Mouse (Mus musculus): ENCODE measurements around the gene Alpk3. TPM values are rescaled to one million over a fixed set of nuclear protein-coding genes. Genes with fewer than 3 reads are reported as not detected.
"Not testable (repeated sequence)": the region's sequence is repeated elsewhere in the genome, so short reads cannot be mapped to it uniquely, and the experiment has no call there.

The Alpk3 gene
- polyA plus RNA-seq, 1 experiment from 2014 or later: 18.2 TPM

DNA sequence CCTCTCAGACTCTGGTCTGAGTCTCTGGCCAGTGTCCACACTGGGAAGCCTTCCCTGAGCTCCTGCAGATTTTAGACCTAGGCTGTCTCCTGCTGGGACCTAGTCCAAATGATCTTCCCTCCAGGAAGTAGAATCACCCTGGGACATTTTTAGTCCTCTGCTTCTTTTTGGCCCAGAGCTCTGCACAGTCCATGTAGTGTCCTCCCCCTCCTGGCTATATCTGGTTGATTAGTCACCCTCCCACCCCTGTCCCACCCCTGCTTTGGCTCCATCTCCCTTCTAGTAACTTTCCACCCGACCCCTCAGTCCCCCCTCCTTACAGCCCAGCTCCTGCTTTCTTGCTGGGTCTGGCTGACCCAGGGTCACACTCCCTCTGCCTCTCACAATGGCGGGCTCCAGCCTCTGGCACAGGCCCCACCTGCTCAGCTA is 75.5 kb downstream of the Alpk3 start:
- peaks cover 50% of the 10 kb centered on the region for H3K4me1 ChIP-seq (replicated peaks)
- peak; percentile 77 for ATAC-seq (replicated peaks; ENCODE audit: insufficient number of reproducible peaks, insufficient read depth, low FRiP score, low read depth)

GRCm38 (mm10) chr7:81133416-81133815 is 76.0 kb downstream of the Alpk3 start:
- Histone ChIP-seq H3K9ac (no peak overlapping the region), H3K4me3 (no peak overlapping the region), H3K4me2 (no peak overlapping the region), H3K27ac (peak overlapping the region; percentile 76), H3K4me1 (replicated peaks) (peaks cover 50% of the 10 kb centered on the region), H3K27me3 (no peaks in the 10 kb centered on the region), H3K36me3 (no peaks in the 10 kb centered on the region), H3K9me3 (replicated peaks) (no peaks in the 10 kb centered on the region)
- ATAC-seq (replicated peaks; ENCODE audit: insufficient number of reproducible peaks, insufficient read depth, low FRiP score, low read depth): peak; percentile 0; the same call in 1 of the 2 replicates
- 77% methylated on average over 6 of the region's 6 CpGs for WGBS

More for the DNA sequence above, 75.5 kb downstream of the Alpk3 start:
- H3K27me3 ChIP-seq: no peaks in the 10 kb centered on the region
- no peak overlapping the region for H3K4me2 ChIP-seq
- no peaks in the 10 kb centered on the region for H3K36me3 ChIP-seq
- H3K9ac ChIP-seq: no peak overlapping the region
- 23% methylated on average over 2 of the region's 2 CpGs for WGBS
- no peaks in the 10 kb centered on the region for H3K9me3 ChIP-seq (replicated peaks)
- H3K4me3 ChIP-seq: no peak overlapping the region
- H3K27ac ChIP-seq: peak overlapping the region; percentile 76

DNA sequence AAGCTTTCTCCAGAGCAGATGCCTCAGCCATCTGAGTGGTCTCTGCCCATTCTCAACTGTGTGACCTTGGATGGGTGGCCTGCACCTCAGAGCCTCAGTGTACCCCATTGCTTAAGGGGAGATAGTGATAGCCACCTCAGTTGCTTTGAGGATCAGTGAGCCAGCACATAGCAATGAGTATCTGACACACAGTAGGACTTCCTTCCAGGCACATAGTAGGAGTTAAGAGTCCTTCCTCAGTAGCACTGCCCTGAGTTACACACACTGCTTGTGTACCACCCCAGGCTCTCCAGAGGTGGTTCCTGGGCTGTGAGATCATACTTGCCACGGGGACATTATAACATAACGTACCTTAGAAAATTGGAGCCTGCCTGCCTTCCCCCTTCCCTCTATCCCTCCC is 76.5 kb downstream of the Alpk3 start:
- no peak for ATAC-seq (replicated peaks; ENCODE audit: insufficient number of reproducible peaks, insufficient read depth, low FRiP score, low read depth)
- H3K27me3 ChIP-seq: no peaks in the 10 kb centered on the region
- no peaks in the 10 kb centered on the region for H3K36me3 ChIP-seq
- H3K4me2 ChIP-seq: peak overlapping the region; percentile 55
- peak overlapping the region; percentile 76 for H3K27ac ChIP-seq
- H3K9me3 ChIP-seq (replicated peaks): no peaks in the 10 kb centered on the region
- no peak overlapping the region for H3K9ac ChIP-seq
- H3K4me1 ChIP-seq (replicated peaks): peaks cover 50% of the 10 kb centered on the region
- 74% methylated on average over 2 of the region's 2 CpGs for WGBS
- H3K4me3 ChIP-seq: no peak overlapping the region

- Histone ChIP-seq H3K27me3 (no peaks in the 10 kb centered on the region), H3K9ac (peak overlapping the region; percentile 20), H3K36me3 (no peaks in the 10 kb centered on the region), H3K9me3 (replicated peaks) (no peaks in the 10 kb centered on the region), H3K27ac (peak overlapping the region; percentile 76), H3K4me2 (peak overlapping the region; percentile 55), H3K4me1 (replicated peaks) (peaks cover 46% of the 10 kb centered on the region), H3K4me3 (peak overlapping the region; percentile 26)
- peak; percentile 72 for ATAC-seq (replicated peaks; ENCODE audit: insufficient number of reproducible peaks, insufficient read depth, low FRiP score, low read depth)
- 7% methylated on average over 9 of the region's 9 CpGs for WGBS
Measured at GRCm38 (mm10) chr7:81134614-81135067, 77.2 kb downstream of the Alpk3 start.

GRCm38 (mm10) chr7:81137292-81137691 is 79.9 kb downstream of the Alpk3 start:
- no peak overlapping the region for H3K27ac ChIP-seq
- no peak for ATAC-seq (replicated peaks; ENCODE audit: insufficient number of reproducible peaks, insufficient read depth, low FRiP score, low read depth)

GRCm38 (mm10) chr7:81139100-81139499 is 81.7 kb downstream of the Alpk3 start:
- no peak overlapping the region for H3K4me3 ChIP-seq
- no peaks in the 10 kb centered on the region for H3K9me3 ChIP-seq (replicated peaks)
- WGBS: 48% methylated on average over 7 of the region's 7 CpGs
- H3K27me3 ChIP-seq: no peaks in the 10 kb centered on the region
- H3K27ac ChIP-seq: peak overlapping the region; percentile 65
- no peak; the same call in 1 of the 2 replicates for ATAC-seq (replicated peaks; ENCODE audit: insufficient number of reproducible peaks, insufficient read depth, low FRiP score, low read depth)
- peaks cover 17% of the 10 kb centered on the region for H3K4me1 ChIP-seq (replicated peaks)
- no peak overlapping the region for H3K9ac ChIP-seq
- no peaks in the 10 kb centered on the region for H3K36me3 ChIP-seq
- H3K4me2 ChIP-seq: no peak overlapping the region

More at GRCm38 (mm10) chr7:81137292-81137691, 79.9 kb downstream of the Alpk3 start:
- no peak overlapping the region for H3K4me2 ChIP-seq
- H3K9ac ChIP-seq: no peak overlapping the region
- peaks cover 35% of the 10 kb centered on the region for H3K4me1 ChIP-seq (replicated peaks)
- no peaks in the 10 kb centered on the region for H3K36me3 ChIP-seq
- no peak overlapping the region for H3K4me3 ChIP-seq
- 80% methylated on average over 5 of the region's 5 CpGs for whole genome bisulfite sequencing
- no peaks in the 10 kb centered on the region for H3K9me3 ChIP-seq (replicated peaks)
- no peaks in the 10 kb centered on the region for H3K27me3 ChIP-seq

DNA sequence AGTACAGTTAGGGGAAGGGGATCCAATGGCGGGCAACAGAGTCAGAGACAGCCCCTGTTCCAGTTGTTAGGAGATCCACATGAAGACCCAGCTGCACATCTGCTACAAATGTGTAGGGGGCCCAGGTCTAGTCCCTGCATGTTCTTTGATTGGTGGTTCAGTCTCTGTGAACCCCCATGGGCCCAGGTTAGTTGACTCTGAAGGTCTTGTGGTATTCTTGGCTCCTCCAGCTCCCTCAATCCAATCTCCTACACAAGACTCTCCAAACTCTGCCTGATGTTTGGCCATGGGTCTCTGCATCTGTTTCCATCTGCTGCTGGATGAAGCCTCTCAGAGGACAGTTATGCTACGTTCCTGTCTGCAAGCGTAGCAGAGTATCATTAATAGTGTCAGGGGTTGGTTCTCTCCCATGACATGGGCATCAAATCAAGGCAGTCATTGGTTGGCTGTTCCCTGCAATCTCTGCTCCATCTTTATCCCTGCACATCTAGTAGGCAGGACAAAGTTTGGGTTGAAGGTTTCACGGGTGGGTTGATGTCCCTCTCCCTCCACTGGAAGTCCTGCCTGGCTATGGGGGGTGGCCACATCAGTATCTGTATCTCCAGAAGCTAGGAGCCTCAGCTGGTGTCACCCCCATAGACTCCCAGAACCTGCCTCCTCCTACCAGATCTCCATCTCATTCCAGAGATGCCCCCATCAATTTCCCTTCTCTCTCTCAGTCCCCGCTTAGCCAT is 82.4 kb downstream of the Alpk3 start:
- no peaks in the 10 kb centered on the region for H3K9me3 ChIP-seq (replicated peaks)
- WGBS: 81% methylated on average over 5 of the region's 5 CpGs

DNA sequence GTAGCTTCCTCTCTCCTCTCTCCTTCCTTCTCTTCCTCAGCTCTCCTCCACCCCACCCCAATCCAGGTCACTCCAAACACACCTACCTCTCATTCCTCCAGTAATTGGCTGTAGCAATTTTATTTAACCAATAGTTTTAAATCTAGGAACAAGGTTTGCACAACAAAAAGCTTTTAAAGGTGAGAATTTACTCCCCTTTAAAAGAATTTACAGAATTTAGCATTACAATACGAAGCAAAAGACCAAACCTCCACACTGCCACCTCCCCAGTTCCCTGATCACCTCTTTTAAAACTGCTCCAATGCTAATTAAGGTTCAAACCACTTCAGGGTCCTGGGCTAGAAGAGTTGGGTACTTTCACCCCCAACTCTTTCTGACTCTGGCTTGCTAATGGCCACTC is 84.1 kb downstream of the Alpk3 start:
- no peak for ATAC-seq (replicated peaks; ENCODE audit: insufficient number of reproducible peaks, insufficient read depth, low FRiP score, low read depth)
- no peak overlapping the region for H3K4me2 ChIP-seq
- H3K4me3 ChIP-seq: no peak overlapping the region
- 0 out of 2 replicates have a peak, but pooled peaks cover 3% of the 10 kb centered on the region for H3K4me1 ChIP-seq (replicated peaks)
- no peak overlapping the region for H3K9ac ChIP-seq
- H3K27ac ChIP-seq: no peak overlapping the region
- no peaks in the 10 kb centered on the region for H3K9me3 ChIP-seq (replicated peaks)
- no peaks in the 10 kb centered on the region for H3K36me3 ChIP-seq
- 86% methylated on average over 1 of the region's 1 CpGs for WGBS
- H3K27me3 ChIP-seq: no peaks in the 10 kb centered on the region

More for the DNA sequence above, 82.4 kb downstream of the Alpk3 start:
- Histone ChIP-seq H3K4me2 (no peak overlapping the region), H3K27ac (peak overlapping the region; percentile 65), H3K9ac (no peak overlapping the region), H3K4me1 (replicated peaks) (peaks cover 9% of the 10 kb centered on the region), H3K36me3 (no peaks in the 10 kb centered on the region), H3K27me3 (no peaks in the 10 kb centered on the region), H3K4me3 (no peak overlapping the region)
- ATAC-seq (replicated peaks; ENCODE audit: insufficient number of reproducible peaks, insufficient read depth, low FRiP score, low read depth): no peak

- not testable (repeated sequence) for H3K9ac ChIP-seq; H3K9me3 ChIP-seq (replicated peaks); H3K27ac ChIP-seq; H3K36me3 ChIP-seq; H3K4me3 ChIP-seq; H3K27me3 ChIP-seq; H3K4me1 ChIP-seq (replicated peaks); ATAC-seq (replicated peaks; ENCODE audit: insufficient number of reproducible peaks, insufficient read depth, low FRiP score, low read depth); H3K4me2 ChIP-seq
- 63% methylated on average over 4 of the region's 4 CpGs for WGBS
Measured at GRCm38 (mm10) chr7:81143056-81143455, 85.7 kb downstream of the Alpk3 start.

- Histone ChIP-seq H3K9ac (no peak overlapping the region), H3K4me2 (no peak overlapping the region), H3K9me3 (replicated peaks) (0 out of 2 replicates have a peak, but pooled peaks cover 3% of the 10 kb centered on the region), H3K4me1 (replicated peaks) (peaks cover 6% of the 10 kb centered on the region; the same call in 1 of the 2 replicates), H3K36me3 (no peaks in the 10 kb centered on the region), H3K27ac (peak overlapping the region; percentile 40; the same call in 1 of the 2 replicates), H3K4me3 (no peak overlapping the region), H3K27me3 (no peaks in the 10 kb centered on the region)
- 45% methylated on average over 11 of the region's 11 CpGs for WGBS
- ATAC-seq (replicated peaks; ENCODE audit: insufficient number of reproducible peaks, insufficient read depth, low FRiP score, low read depth): peak; percentile 60; the same call in 1 of the 2 replicates
Measured at GRCm38 (mm10) chr7:81149759-81150158, 92.4 kb downstream of the Alpk3 start.

GRCm38 (mm10) chr7:81151216-81151615 is 93.8 kb downstream of the Alpk3 start:
- Histone ChIP-seq H3K4me1 (replicated peaks) (peaks cover 9% of the 10 kb centered on the region; the same call in 1 of the 2 replicates), H3K27me3 (no peaks in the 10 kb centered on the region), H3K4me2 (no peak overlapping the region), H3K9ac (no peak overlapping the region), H3K36me3 (no peaks in the 10 kb centered on the region), H3K27ac (no peak overlapping the region), H3K9me3 (replicated peaks) (0 out of 2 replicates have a peak, but pooled peaks cover 3% of the 10 kb centered on the region), H3K4me3 (no peak overlapping the region)
- 95% methylated on average over 8 of the region's 8 CpGs for WGBS
- ATAC-seq (replicated peaks; ENCODE audit: insufficient number of reproducible peaks, insufficient read depth, low FRiP score, low read depth): no peak

Measured in heart, embryonic 15.5 days (tissue).